Mouse (Mus musculus) bone marrow, adult 2 months (tissue): ENCODE measurements around the gene Gulp1.

Source experiments
- CTCF ChIP-seq: fragments of 200-500 bp; IDR thresholded peaks from 2 replicates; pipeline ENCODE4 v1.5.1; 2011; ENCODE audit warnings: low read length, control low read depth; ENCODE audit not compliant: control insufficient read depth, insufficient read depth
- POLR2A ChIP-seq: fragments of 200-500 bp; IDR thresholded peaks from 2 replicates; pipeline ENCODE4 v1.6.1; 2011; ENCODE audit warnings: low read depth, mild to moderate bottlenecking, control low read depth, low read length, borderline replicate concordance; ENCODE audit not compliant: control insufficient read depth

- TF ChIP-seq CTCF (no peak), POLR2A (no peak)
Observed at GRCm38 (mm10) chr1:44576001-44576400, 24.7 kb downstream of the Gulp1 start.
